1 mouse cellular context compared by ENCODE assay signal in genomic region chr6:113351161-113351560, GRCm38 (mm10).
TF ChIP-seq lines count a peak whose summit lies in the region.

No protein-coding gene starts in this region.

TF ChIP-seq in ES-E14, 5 proteins besides CTCF, POLR2A, EP300 and RAD21:
- no peak for TF ChIP-seq ZC3H11A (IDR thresholded peaks at IDR 0.05; ENCODE audit: borderline replicate concordance, low read depth, low read length)
- no peak for TF ChIP-seq CHD2 (IDR thresholded peaks at IDR 0.05; ENCODE audit: low read depth, low read length)
- no peak for TF ChIP-seq MAFK (IDR thresholded peaks at IDR 0.05; ENCODE audit: insufficient read depth, low read depth, low read length)
- no peak for TF ChIP-seq ZNF384 (IDR thresholded peaks at IDR 0.05; ENCODE audit: low read depth, low read length)
- no peak for TF ChIP-seq HCFC1 (IDR thresholded peaks at IDR 0.05; ENCODE audit: borderline replicate concordance, insufficient read depth, low read length)
